Mouse (Mus musculus) kidney, adult 11 months (tissue): ENCODE results near the gene Nap1l4.
A peak's percentile ranks its signal among the peaks of the same experiment; 100 is the strongest.

ENCODE experiments used
- DNase-seq: peaks from one replicate; pipeline ENCODE4 v3.0.0; 2022

Nap1l4 gene

GRCm38 (mm10) chr7:143513763-143514415, 35.0 kb downstream of the Nap1l4 start:
- DNase-seq: no peak

- no peak for DNase-seq
Measured at GRCm38 (mm10) chr7:143511335-143511712, 37.6 kb downstream of the Nap1l4 start.

GRCm38 (mm10) chr7:143510593-143511334, 38.1 kb downstream of the Nap1l4 start:
- peak; percentile 81 for DNase-seq

DNA sequence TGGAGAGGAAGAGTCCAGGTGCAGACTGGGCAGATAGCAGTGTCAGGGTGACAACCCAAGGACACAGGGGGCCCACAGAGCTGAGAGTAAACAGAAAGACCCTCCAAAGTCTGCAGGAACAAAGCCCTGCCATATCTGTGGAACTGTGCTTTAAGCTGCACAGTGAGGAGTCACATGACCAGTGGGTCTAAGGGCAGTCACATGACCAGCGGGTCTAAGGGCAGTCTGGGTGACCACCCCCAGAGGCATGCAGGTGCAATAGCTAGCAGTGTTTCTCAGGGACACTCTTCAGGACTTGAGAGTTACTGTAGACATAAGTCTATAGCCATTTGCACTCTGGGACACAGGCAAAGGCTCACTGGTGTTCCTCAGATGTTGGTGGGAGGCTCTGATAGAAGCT, 39.3 kb downstream of the Nap1l4 start:
- DNase-seq: peak; percentile 67

DNA sequence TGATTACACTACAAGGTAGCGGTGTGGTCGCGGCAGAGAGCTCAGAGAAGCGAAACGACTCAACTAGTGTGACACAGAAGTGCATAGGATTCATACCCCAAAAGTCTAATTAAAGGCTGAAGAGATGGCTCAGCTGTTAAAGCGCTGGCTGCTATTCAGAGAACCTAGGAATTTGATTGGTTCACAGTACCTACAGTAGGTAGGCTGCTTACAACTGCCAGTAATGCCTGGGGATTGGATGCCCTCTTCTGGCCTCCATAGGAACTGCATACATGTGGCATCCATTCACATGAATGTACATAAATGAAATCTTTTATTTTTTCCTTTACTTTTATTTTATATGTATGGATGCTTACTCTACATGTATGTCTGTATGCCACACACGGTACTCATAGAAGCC, 42.2 kb downstream of the Nap1l4 start:
- DNase-seq: peak; percentile 75

DNA sequence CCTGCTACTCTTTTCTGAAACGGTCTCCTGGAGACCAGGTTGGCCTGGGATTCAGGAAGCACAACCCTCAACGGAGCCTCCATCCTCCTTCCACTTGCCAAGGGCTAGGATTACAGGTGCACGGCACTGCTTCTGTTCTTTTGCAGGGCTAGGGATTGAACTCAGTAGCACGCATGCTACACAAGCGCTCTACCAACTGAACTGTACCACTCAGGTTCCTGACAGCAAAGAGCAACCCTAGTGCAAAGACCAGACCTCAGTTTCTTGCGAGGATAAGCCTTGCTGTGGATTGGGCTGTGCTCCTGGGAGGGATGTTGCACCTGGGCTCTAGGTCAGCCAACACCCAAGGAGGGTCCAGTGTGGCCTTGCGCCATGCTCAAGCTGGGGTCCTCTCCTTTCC, 42.6 kb downstream of the Nap1l4 start:
- DNase-seq: no peak

- peak; percentile 82 for DNase-seq
Measured at GRCm38 (mm10) chr7:143505823-143506222, 43.1 kb downstream of the Nap1l4 start.

DNA sequence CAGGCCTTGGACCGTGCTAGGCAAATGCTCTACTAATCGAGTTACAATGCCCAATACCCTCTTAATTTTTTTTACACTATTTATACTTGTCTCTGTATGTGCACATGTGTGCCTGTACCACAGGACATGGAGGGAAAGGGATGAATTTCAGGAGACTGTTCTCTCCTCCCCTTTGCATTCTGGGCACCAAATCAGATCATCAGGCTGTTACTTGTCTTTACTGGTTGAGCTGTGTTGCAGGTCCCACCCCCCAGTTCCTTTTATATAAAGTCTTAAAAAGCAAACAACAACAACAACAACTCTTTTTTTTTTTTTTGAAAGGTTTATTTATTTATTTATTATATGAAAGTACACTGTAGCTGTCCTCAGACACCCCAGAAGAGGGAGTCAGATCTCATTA, 43.5 kb downstream of the Nap1l4 start:
- DNase-seq: no peak

- DNase-seq: no peak
Measured at GRCm38 (mm10) chr7:143503926-143504325, 45.0 kb downstream of the Nap1l4 start.

DNA sequence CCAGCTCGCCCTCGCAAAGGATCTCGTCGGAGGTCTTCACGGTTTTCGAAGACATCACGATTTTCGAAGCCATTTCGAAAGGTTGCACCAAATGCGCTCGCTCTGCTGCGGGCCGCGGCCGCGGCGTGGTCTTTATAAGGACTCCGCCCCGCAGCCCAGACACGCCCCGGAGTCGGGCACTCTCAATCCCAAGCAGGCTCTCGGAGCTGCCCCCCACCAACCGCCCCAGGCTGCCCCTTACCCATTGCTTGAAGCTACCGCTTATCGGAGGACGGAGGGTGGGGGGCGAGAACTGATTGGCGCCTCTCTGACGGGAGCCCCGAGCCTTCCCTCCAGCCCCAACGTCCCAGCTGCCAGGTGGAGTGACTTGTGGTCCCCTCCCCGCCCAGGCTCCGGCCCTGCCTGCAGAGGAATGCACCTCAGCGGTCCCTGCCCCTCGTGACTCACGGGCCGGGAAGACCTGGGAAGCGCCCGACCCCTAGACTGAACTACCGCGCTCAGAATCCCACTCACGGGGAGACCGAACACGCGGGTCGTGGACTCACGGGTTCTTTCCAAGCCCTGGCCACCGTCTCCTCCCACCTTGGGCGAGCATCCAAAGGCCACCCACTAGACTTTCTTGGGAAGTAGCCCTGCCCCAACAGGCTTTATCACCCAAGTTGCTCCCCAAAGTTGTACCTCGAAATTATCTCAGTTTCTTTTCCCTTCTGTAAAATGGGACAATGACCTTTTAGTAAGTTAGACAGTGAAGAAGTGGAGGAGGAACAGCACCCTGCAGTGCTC, 46.3 kb downstream of the Nap1l4 start, which contains the start of gene Phlda2:
Gene Phlda2 (minus strand): TSS at position 733 of the 783 bp plus-strand sequence.
- DNase-seq: peak; percentile 62

DNA sequence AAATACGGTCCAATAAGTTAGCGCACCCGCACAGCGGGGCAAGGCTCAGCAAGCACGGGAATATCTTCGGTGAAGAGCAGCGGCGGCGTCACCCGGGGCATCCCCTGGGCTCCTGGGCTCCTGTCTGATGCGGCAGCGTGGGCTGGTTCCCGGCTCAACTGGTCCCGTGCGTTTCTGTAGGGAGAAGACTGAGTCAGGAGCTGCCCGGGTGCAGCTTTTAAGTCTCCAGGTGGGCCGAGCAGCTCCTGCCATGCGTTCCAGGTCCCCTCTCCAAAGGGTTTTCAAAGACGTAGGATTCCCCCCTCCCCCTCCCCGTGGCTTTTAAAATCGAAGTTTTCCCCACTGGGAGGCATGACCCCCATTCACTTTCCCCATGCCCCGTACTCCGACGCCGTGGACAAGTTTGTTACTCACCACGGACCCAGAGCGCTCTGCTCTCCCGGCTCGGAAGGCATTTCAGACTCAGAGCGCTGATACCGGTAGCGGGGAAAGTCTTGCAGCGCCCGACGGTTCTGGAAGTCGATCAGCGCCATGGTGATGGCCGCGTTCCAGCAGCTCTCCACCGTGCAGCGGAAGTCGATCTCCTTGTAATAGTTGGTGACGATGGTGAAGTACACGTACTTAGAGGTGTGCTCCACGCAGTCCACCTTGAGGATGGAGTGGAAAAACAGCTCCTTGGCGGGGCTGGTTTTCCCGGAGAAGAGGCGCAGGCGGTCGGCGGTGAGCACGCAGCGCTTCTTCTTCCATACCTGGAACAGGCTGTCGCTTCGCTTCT, 47.1 kb downstream of the Nap1l4 start:
- no peak for DNase-seq

GRCm38 (mm10) chr7:143500912-143501311, 48.0 kb downstream of the Nap1l4 start:
- peak; percentile 89 for DNase-seq

DNA sequence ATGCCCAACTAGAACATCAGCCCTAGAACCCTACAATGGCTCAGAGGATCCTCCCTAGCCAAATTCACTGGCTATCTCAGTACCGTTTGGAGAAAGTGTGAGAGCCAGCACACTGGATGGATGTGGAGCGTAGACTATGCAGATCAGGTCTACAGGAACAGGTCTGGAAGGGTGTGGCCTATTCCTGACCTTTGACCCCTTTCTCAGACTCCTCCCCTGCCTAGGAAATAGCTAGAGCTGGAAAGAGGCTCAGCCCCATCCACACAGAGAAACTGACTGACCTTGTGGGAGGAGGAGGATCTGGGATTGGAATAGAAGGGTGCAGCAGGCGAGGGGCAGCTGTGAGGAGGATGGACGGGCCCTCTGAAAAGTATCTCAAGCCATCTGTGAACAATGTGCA, 50.3 kb downstream of the Nap1l4 start:
- DNase-seq: peak; percentile 69

DNA sequence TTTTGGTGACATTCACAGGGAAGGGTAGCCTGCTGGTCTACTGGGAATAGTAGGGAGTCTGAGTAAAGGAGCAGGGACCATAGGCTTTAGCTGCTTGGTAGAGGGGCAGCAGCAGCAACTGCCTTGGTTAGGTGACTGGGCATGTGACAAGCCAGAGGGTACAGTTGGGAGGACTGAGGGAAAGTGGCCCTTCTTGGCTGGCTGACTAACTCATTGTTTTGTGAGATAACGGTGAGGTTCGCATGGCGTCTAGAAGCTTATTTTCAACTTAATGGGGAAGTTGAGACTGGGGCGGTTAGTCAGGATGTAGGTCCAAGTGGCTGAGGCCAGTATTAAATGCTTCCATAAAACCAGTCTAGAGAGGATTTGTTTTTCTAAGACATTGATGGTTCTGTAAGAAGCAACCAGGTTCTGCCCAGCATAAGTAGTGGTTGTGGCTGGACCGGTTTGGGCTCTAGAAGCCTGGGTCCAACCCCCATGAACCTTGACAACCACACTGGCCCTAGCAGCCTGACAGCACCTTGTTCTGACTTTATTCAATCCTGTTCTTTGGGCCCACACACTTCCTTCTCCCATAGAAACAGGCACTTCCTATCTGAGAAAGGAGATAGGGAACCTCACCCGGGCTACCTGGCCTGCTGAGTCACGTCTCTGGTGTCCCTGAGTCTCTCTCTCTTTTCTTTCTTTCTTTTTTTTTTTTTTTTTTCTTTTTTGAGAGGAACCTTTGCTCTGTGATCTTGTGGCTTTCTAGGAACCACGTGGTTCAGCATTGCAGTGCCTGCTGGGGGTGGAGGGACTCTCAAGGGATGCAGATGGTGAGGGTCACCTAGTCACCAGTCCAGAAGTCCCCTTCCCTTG, 53.6 kb downstream of the Nap1l4 start:
- DNase-seq: no peak

DNA sequence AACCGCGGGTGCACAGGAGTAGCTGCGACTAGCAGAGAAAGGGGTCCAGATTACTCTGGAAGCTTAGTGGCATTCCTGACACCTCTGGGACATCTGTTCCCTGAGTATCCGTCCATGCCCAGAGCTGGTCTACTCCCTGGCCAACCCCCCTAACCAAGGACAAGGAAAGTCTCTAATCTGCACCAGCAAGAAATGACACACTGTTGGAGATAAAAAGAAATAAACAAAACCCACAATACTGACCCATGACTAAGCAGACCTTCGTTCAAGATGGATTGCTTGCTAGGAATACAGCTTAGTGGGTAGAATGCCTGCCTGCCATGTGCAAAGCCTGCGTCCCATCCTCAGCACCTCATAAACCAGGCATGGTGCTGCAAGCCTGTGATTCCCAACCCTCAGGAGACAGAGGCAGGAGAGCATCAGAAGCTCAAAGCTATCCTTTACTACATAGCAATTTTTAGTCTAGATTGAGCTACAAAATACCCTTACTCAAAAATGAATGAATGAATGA, 55.2 kb downstream of the Nap1l4 start:
- DNase-seq: no peak

DNA sequence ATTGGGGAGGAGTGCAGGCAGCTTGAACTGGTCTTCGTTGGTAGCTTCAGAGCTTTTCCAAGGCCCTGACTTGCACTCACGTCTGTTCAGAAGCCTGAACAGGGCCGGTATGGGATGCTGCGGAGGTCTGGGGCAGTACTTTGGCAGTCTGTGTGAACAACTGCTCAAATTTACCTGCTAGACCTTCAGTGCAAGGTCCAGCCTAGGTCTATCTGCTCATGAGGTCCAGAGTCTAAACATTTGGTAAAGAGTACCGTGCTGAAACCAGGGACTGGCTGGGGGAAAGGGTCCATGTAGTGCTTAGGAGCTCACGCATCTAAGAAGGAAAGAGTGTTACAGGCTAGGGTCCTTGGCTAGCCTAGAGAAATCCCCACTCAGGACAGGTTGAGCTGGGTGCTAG, 59.2 kb downstream of the Nap1l4 start:
- no peak for DNase-seq

DNA sequence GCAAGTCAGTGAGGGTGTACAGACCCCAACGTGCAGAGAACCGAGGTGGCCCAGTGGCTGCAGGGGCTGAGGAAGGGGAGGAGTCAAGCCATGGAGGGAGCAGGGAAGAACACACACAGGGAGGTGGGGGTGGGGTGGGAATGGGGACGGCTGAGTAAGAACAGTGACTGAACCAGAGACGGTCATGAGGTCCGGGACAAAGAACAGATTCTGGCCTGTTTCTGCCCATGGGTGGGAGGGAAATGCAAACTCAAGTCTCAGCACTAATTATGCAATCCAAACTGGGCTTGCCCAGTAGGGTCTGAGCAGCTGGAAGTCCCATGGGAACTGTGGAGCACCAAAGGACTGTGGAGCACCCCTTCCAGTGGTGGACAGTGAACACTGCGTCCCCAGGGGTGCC, 66.4 kb downstream of the Nap1l4 start:
- peak; percentile 57 for DNase-seq

DNA sequence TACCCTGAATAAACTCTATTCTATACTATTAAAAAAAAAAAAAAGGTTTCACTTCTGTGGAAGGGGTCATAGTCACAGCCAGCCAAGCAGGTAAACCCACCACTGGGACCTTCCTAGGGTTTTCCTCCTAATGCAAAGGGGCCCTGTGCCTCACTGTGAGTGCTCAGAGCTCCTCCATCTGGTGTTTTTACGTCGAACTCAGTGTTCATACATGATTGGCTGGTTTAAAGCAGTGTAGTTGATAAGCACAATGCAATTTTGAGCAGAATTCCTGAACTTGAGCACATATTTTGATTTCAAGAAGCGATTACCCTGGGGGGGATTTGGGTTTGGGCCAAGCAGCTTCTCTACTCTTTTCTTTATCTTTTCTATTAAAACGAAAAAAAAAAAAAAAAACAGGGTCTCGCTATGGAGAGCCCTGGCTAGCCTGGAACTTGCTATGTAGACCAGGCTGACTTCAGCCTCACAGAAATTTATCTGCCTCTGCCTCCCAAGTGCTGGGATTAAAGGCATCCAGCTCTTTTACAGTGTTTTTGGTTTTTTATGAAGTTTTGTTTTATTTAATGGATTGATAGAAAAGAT, 67.0 kb downstream of the Nap1l4 start:
- no peak for DNase-seq

- DNase-seq: no peak
Measured at GRCm38 (mm10) chr7:143480498-143480897, 68.4 kb downstream of the Nap1l4 start.

- no peak for DNase-seq
Measured at GRCm38 (mm10) chr7:143477800-143478199, 71.1 kb downstream of the Nap1l4 start.

GRCm38 (mm10) chr7:143476702-143477335, 72.1 kb downstream of the Nap1l4 start:
- no peak for DNase-seq
